Mouse (Mus musculus) cortical plate, adult 2 months (tissue): Measurements from ENCODE around the gene Efcab9.

Experiments
- CTCF ChIP-seq: fragments of 200-500 bp; IDR thresholded peaks from 2 replicates; pipeline ENCODE4 v1.5.1; 2011; ENCODE audit warnings: mild to moderate bottlenecking, control low read depth, low read length; ENCODE audit not compliant: insufficient read depth; ENCODE audit errors: extremely low read depth
- POLR2A ChIP-seq: fragments of 200-500 bp; IDR thresholded peaks from 2 replicates; pipeline ENCODE4 v1.6.1; 2011; ENCODE audit warnings: mild to moderate bottlenecking, low read length, control low read depth; ENCODE audit not compliant: insufficient read depth; ENCODE audit errors: extremely low read depth

DNA sequence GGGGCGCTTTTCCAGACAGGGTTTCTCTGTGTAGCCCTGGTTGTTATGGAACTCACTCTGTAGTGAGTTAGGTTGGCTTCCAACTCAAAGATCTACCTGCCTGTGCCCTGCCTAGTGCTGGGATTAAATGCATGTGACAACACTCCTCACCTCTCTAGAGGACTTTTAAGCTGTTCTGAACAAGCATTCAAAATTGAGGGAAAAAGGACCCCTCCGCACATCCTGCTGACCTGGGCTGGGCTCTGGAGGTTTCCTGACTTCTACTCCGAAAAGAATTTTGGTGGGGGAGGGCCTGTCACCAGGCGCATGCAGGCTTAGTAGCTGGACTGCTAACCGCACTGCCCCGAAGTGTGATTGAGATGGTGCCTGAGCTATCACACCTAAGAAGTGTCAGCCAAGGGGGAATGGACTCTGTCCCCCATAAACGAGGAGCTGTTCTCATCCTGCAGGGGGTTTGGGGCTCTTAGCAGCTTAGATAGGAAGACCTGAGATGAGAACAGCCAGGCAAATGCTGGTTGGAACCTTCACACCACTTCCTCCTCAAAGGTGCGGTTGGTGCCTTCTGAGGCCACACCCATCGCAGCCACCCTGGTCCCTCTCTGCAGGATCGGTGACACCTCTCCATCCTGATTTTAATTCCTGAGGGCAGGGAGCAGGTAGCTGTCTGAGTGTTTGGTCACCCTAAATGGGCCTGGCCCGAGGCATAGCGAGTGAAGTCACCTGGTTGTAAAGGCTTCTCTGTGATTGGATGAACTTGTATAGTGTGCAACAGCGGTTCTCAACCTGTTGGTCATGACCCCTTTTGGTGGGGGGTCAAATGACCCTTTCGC is 21.6 kb upstream of the Efcab9 start:
- no peak for TF ChIP-seq CTCF
- TF ChIP-seq POLR2A = no peak
